Mouse (Mus musculus) CH12.LX (cell line): ENCODE results near the gene Dtx3l.
A peak's percentile ranks its signal among the peaks of the same experiment; 100 is the strongest.

Experiments
- CTCF ChIP-seq, 2 experiments: IDR thresholded peaks in 1 of 2; conservative IDR thresholded peaks in 1 of 2; 2 replicates each; pipeline ENCODE4 v1.5.1; 2011 to 2012; ENCODE audit warnings: low read depth in 2 of 2, low read length in 2 of 2, improper control_type of control experiment in 1 of 2, inconsistent platforms in 1 of 2, mild to moderate bottlenecking in 1 of 2, moderate library complexity in 1 of 2
- JUND ChIP-seq: conservative IDR thresholded peaks from 2 replicates; pipeline ENCODE4 v1.6.1; 2011; ENCODE audit warnings: low read depth, low read length, improper control_type of control experiment
- MYC ChIP-seq: IDR thresholded peaks from 2 replicates; pipeline ENCODE4 v1.6.1; 2011; ENCODE audit warnings: low read depth, mild to moderate bottlenecking, improper control_type of control experiment, low read length
- NRF1 ChIP-seq: IDR thresholded peaks from 2 replicates; pipeline ENCODE4 v1.6.1; 2014; ENCODE audit warnings: low read depth, mild to moderate bottlenecking, inconsistent platforms, low read length, improper control_type of control experiment, moderate library complexity
- POLR2A ChIP-seq: IDR thresholded peaks from 2 replicates; pipeline ENCODE4 v1.6.1; 2011; ENCODE audit warnings: low read depth, mild to moderate bottlenecking, improper control_type of control experiment, low read length
- TCF12 ChIP-seq: IDR thresholded peaks from 2 replicates; pipeline ENCODE4 v1.6.1; 2014; ENCODE audit warnings: low read depth, mild to moderate bottlenecking, inconsistent platforms, low read length, improper control_type of control experiment

- TF ChIP-seq CTCF (conservative IDR thresholded peaks at IDR 0.05 in 1 of 2, IDR thresholded peaks at IDR 0.05 in 1 of 2; ENCODE audit: low read depth in 2 of 2, low read length in 2 of 2) (no peak), TCF12 (no peak), MYC (no peak), JUND (no peak), NRF1 (peak; percentile 52; the same call in 1 of the 2 replicates), POLR2A (no peak)
These were observed 44.7 kb upstream of the Dtx3l start for GRCm38 (mm10) chr16:35983517-35984101.
